Mouse (Mus musculus): ENCODE measurements around the gene Sectm1a.

DNA sequence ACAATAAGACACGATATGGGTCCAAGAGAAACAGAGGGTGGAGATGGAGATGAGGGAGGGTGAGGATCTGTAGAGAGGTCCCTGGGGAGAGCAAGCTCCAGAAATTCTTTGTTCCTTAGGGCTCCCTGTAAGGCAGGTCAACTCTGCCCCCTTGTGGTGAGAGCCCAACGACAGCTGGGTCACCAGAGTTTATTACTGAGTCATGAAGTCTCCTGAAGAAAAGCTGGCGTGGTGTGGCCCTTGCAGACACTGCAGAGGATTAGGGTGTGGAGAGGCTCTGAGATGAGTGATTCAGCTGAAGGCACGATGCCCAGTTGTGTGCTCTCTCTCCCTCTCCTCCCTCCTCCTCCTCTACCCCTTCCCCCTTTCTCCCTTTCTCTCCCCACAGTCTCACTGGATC, 39.8 kb downstream of the Sectm1a start:
- no peak for TF ChIP-seq POLR2A (IDR thresholded peaks at IDR 0.05; ENCODE audit: borderline replicate concordance, extremely low read depth, low read depth, low read length)
- TF ChIP-seq CTCF (IDR thresholded peaks at IDR 0.05; ENCODE audit: insufficient read depth, low read length): peak; percentile 89

Measured in lung, adult 2 months (tissue).